Mouse (Mus musculus): ENCODE data around the gene Rab11fip4. TPM values are rescaled to one million over a fixed set of nuclear protein-coding genes. Genes with fewer than 3 reads are reported as not detected.

Rab11fip4 gene
- total RNA-seq, 1 experiment from 2014 or later: 29.0 TPM

- no peak for ATAC-seq (replicated peaks; ENCODE audit: insufficient number of reproducible peaks, low FRiP score, low TSS enrichment, poor library complexity, severe bottlenecking)
Observed at GRCm38 (mm10) chr11:79718202-79718601, 127.2 kb downstream of the Rab11fip4 start.

DNA sequence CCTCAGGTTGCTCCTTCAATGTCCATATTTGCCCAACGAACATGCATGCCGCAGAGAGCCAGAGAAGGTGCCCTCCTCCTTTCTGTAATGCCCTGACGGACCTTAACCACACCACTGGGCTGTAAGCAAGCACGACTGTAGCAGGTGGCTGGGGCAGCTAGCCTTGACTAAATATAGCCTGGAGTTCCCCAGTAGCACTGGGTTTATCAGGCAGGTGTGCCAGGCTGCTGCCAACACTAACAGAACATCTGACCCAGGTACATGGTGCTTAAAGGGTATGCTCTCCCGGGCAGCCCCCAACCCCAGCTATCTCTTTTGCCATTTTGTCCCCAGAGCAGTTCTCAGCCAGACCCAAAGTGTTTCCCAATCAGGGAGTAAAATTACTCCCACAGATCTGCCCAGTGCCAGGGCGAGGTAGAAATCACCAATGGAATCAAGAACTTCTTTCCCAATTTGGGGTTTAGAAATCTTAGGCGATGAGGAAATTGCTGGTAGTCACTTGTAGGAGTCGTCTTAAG, 127.9 kb downstream of the Rab11fip4 start:
- no peak for ATAC-seq (replicated peaks; ENCODE audit: insufficient number of reproducible peaks, low FRiP score, low TSS enrichment, poor library complexity, severe bottlenecking)

DNA sequence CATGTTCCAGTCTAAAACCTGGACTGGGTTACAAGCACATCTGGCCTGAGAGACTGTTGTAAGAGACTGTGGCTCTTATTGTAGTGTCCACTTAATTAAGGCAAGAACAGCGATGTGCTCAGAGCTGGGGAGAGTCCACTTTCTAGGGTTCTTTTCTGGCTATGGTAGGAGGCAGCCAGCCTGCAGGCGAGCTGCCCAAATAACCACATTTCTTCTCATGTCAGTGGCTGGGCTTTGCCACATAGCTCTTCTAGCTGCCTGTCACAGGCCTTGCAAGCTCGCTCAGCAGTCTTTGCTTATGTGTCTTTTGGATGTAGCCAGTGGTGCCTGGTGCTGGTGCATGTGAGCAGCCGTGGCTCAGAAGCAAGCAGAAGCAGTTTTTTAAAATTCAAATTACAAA, 129.7 kb downstream of the Rab11fip4 start:
- no peak for ATAC-seq (replicated peaks; ENCODE audit: insufficient number of reproducible peaks, low FRiP score, low TSS enrichment, poor library complexity, severe bottlenecking)

DNA sequence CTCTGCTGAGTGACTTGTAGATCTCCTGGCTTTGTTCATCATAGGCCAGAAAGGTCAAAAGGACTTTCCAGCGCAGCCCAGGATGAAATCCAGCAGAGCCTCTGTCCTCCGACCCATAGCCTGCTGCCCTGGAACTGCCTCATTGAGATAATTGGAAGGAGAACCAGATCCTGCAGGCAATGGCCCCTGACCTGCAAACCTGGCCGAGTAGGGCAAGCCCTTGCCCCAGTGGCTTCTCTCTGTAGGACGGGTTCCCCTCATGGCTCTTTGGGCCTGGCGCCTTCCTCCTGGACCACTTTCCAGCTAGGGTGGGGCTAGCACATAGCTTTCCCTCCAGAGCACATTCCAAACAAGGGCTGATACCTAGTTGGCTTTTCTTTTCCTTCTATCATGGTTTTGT, 131.8 kb downstream of the Rab11fip4 start:
- ATAC-seq (replicated peaks; ENCODE audit: insufficient number of reproducible peaks, low FRiP score, low TSS enrichment, poor library complexity, severe bottlenecking): no peak

- no peak for ATAC-seq (replicated peaks; ENCODE audit: insufficient number of reproducible peaks, low FRiP score, low TSS enrichment, poor library complexity, severe bottlenecking)
Observed at GRCm38 (mm10) chr11:79725005-79725404, 134.0 kb downstream of the Rab11fip4 start.

DNA sequence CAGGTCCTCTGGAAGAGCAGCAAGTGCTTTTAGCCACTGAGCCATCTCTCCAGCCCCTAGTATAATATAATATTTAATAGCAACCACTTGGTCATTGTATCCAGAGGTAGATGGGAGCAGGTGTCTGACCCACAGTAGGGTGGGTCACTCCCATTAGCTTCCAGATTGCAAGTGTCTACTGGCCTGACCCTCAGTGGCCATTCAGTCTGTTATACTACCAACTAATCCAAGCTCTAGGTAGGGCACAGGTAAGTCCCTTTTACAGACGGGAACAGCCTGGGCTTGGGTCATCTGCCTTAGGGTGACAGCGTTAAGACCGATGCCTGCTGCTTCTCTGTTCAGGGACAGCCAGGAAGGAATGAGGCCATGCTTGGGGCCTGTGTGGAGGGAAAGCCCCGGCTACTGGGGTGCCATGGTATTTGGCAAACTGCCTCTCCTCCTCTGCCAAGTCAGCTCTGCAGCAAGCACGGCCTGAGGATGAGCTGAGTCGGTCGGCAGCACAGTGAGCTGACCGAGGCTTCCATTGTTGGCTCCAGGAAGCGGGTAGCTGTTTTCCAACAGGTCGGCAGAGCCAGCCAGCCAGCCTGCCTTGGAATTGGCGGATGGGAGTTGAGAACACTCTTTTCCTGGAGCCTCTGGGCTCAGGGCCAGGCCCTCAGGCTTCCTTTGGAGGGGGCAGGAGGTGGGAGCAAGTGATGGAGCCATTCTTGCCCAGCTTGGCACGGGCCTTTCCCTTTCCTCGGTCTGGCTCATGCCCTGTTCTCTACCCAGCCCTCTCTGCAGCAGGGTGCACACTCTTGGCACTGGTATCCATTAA, 138.4 kb downstream of the Rab11fip4 start:
- ATAC-seq (replicated peaks; ENCODE audit: insufficient number of reproducible peaks, low FRiP score, low TSS enrichment, poor library complexity, severe bottlenecking): no peak

DNA sequence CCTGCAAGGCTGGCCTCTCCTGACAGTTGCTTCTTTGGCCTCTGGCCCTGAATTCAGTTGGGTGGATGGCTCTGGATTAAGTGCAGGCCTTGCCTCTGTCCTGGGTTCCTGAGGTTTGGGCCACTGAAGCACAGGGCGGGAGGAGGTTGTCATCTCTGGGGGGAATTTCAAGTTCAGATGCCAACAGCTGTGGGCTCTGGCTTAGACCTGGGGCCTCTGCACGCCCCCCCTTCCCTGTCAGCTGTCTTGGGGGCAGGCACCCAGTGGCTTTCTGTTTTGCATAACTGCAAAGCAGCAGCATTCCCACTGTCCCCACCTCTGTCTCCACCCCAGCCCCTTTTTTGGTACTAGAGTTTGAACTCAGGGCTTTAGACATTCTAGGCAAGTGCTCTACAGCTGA, 139.4 kb downstream of the Rab11fip4 start:
- ATAC-seq (replicated peaks; ENCODE audit: insufficient number of reproducible peaks, low FRiP score, low TSS enrichment, poor library complexity, severe bottlenecking): no peak

GRCm38 (mm10) chr11:79731476-79731875, 140.5 kb downstream of the Rab11fip4 start:
- ATAC-seq (replicated peaks; ENCODE audit: insufficient number of reproducible peaks, low FRiP score, low TSS enrichment, poor library complexity, severe bottlenecking): no peak

DNA sequence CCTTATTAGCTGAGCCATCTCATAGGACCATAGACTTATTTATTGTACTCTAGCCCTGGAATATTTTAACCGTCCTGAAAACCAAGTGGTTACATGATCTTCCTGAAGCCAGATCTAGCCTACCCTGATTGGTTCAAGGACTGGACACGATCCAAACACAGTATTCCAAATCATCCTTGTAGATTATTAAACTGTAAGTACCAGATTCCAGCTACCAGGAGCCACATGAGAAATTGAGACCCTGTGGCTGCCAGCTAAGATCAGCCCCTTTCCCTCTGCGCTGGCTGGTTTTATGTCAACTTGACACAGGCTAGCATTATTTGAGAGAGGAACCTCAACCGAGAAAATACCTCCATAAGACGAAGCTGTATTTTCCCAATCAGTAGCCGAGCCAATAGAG, 142.0 kb downstream of the Rab11fip4 start:
- no peak for ATAC-seq (replicated peaks; ENCODE audit: insufficient number of reproducible peaks, low FRiP score, low TSS enrichment, poor library complexity, severe bottlenecking)

GRCm38 (mm10) chr11:79736232-79737006, 145.4 kb downstream of the Rab11fip4 start:
- ATAC-seq (replicated peaks; ENCODE audit: insufficient number of reproducible peaks, low FRiP score, low TSS enrichment, poor library complexity, severe bottlenecking): no peak

- ATAC-seq (replicated peaks; ENCODE audit: insufficient number of reproducible peaks, low FRiP score, low TSS enrichment, poor library complexity, severe bottlenecking): no peak
Observed at GRCm38 (mm10) chr11:79737126-79737697, 146.2 kb downstream of the Rab11fip4 start.

- ATAC-seq (replicated peaks; ENCODE audit: insufficient number of reproducible peaks, low FRiP score, low TSS enrichment, poor library complexity, severe bottlenecking): no peak
Observed at GRCm38 (mm10) chr11:79737865-79738502, 147.0 kb downstream of the Rab11fip4 start.

DNA sequence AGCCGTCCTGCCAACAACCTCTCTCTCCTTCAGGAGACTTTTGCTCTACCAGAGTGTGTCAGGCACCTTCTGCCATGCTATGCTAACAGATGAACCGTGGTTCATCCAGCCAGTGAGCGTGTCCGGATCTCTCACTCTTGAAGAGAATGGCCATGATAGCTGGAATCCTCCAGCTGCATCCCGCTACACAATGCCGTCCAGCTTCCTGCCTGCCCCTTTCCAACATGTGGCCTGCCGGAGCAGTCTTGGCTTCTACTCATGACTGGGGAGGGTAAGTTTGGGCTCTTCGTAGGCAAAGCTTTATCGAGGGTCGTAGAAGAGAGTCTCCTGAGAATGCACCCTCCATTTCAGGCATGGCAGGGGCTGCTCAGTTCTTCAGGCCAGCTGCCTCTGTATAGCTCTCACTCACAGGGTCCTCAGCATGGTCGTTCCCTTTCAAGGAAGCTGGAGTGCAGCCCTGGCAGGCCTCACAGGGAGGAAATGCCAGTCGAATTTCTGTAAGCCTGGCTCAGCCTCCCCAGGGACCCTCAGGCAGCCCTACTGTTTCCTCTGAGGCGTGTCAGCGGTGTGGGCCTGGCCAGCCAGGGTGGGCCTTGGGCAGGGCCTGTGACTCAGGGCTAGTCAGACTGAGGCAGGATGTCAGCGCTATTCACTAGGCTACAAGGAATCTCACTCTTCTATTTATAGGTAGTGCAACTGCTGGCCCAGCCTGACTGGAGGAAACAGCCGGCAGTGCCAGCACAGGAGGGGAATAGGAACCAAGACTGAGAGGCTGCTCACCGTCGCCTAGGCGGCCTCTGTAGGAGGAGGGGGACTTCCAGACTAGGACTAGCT, 147.9 kb downstream of the Rab11fip4 start:
- ATAC-seq (replicated peaks; ENCODE audit: insufficient number of reproducible peaks, low FRiP score, low TSS enrichment, poor library complexity, severe bottlenecking): no peak

DNA sequence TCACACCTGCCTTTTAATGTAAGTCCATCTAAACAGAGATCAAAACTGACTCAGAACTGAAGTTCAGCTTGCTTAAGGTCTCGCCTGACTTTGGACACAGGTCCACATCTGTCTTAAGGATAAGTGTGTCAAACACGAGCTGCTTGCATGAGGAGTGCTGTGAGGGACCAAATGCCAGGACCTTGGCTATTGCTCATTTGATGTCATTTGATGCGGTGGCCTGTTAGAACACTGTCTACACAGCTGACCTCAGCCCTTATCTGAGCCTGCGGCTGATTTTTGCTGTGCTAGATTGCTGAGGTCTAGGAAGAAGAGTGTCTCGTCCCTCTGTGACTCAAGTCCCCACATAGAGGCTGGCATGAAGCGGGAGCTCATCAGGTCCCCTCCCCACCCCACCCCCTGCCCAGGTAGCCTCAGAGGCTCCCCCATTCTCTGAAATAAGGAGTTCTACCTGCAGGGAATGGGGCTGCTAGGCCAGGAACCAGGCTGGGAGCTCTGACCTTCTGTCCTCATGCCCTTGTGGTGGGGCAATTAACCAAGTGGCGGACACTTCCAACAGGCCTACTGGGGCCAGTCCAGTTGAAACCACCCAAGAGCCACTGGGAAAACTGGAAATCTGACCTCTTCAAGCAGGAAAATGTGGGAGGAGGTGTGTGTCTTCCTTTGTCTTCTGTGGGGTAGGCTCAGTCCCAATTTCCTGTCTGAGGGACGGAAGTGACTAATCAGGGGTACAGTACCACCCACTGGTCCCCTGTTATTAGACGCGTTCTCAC, 149.9 kb downstream of the Rab11fip4 start:
- no peak for ATAC-seq (replicated peaks; ENCODE audit: insufficient number of reproducible peaks, low FRiP score, low TSS enrichment, poor library complexity, severe bottlenecking)

DNA sequence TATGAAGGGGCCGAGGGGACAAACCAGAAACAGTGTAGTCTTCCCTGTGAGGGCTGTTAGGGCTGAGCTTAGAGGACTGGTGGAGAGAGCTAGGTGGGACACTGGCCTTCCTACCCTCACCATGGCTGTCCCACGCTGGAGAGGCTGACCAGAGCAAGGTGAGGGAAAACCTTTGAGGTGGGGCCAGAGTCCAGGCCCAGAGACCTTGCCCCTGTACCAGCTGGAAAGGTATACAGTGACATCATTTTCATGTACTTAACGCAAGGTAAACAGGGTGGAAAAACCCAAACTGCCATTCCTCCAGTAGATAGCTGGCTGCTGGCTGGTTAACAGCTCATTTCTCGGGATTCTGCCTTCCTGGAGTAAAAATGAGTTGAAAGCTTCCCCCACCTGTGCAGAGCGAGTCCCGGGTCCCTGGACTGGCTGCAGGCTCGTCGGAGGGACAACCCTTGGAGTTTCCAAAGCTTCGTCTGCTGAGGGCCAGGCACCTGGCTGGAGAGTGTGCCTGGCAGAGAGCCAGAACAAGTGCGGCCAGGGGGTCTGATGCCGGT, 155.6 kb downstream of the Rab11fip4 start:
- ATAC-seq (replicated peaks; ENCODE audit: insufficient number of reproducible peaks, low FRiP score, low TSS enrichment, poor library complexity, severe bottlenecking): no peak

All from monocyte, adult 5-6 weeks (primary cell).